Mouse (Mus musculus) frontal cortex, postnatal 36 days (tissue): ENCODE data around the gene Trim44.

Source experiments
- DNase-seq, 2 experiments: peaks; one replicate each; pipeline ENCODE4 v3.0.0; 2022; ENCODE audit warnings: low spot score in 2 of 2

The Trim44 gene

DNA sequence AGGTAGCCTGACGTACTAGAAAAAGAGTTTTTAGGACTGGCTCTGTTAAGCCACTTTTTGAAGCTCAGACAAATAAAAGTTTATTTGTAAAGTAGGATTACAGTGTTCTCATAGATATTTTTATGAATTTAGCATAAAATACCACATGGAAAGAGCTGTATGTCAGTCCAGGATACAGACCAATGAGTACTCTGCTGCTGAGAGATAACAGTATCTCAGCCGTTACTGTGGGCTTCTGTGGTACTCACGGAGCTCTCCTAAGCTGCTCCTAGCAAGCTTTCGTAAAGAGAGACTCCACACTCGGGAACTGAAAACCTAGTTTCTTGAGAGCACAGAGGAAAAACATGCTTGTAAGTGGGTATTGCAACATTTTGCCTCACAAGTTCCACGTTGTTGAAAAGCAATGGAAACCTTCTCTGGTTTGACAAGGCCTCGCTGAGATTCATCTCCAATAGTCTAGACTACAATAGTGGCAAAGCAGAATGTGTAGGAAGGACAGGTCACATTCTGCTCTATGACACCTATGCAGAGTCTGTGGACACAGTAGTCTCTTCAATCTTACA, 41.6 kb downstream of the Trim44 start:
- no peak for DNase-seq

DNA sequence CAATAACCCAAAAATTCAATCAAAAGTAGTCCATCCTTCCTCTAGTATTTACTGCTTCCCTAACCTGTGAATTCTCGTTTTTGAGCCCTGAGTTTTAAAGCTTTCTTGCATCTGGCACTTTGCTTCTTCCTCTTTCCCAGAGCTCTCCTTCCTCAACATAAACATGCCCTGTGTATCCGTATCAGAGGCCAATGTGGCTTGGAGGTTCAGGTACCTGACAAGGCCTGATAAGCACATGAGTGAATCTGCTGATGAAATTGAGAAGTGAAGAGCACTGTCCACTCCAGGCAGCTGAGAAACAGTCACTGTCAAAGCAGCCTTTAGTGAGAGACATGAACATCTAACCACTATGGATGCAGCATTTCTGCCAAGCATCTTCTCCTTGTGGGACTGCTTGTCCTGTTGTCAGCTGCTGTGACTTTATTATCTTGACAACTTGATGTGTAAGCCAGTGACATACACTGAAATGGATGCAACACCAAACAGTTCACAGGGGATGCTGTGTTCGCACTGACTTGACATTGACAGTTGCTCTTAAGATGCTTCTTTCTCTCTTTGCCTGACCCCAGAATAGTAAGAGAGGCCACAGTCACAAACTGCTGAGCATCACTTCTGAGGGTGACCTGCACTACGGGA, 42.9 kb downstream of the Trim44 start:
- DNase-seq, result no peak

DNA sequence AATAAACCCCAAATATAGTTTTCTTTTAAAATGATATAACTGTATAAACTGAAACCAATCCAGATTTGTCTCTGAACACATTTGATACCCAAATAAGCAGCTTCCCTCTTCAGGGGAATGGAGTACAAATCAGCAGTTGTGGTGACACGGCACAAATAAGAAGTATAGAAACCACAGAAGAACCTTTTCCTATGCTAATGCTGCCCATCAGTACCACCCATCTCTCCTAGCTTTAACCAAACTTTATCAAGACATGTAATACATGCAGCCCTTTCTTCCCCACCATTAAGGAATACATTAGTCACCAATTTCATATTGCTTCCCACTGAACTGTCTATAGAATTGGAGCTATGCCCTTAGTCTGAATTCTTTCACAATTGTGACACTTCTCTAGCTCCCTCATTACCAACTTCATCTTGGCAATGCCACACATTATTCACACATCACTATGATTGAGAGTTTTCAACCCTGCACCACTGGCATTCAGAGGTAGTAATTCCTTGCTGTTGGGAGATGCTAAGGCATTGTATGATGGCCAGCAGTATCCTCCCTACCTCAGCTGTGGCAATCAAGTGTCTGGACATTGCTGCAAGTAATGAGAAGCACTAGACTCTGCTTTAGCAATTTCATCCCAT, 44.6 kb downstream of the Trim44 start:
- no peak for DNase-seq

DNA sequence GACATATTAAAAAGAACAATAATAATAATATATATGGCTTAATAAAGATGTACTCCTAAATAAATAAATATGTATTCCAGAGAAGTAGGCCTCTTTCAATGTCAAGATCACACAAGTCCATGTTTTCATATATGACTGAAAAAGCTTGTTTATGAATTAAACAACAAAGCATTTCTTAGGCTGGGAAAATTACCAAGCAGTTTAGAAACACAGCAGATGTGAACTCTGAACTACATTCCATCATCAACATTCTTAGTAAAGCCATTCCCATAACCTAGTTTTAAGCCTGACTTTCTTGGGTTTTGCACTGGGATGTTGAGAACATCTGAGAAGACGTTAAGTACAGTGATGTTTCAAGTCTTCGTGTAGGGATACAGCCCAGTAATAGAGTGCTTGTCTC, 45.4 kb downstream of the Trim44 start:
- no peak for DNase-seq

DNA sequence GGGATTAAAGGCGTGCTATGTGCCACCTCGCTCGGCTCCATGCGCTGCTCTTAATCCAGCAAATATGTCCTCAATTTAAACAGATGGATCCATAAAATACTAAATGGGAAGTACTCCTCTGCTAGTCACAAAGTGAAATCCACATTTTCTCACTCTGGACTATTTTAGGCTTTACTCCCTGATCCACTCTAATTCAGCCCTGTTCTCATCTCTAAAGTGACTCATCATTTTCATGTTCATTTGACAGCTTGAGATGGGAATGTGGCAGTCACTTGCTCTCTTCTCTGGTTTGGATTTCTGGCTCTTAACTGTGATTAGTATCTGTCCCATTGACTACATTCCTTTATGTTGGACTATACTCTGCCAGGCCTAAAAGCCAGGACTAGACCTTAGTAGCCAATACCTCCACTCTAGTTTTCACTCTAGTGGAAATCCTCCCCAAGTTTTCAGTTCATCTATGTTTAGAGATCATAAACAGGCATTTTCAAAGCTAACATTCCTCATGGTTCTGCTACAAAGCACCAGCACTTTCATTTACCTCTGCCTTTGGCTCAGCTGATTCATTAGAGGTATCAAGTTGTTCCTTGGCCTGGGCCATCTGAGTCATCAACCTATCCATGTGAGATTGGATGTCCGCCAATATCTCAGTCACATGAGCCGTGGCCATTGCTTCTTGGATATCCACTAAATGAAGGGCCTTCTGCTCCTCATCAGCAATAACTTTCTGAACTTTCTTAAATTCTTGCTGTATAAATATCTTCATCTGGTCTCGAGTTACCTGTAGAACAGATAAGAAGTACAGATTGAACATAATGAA, 50.5 kb downstream of the Trim44 start:
- DNase-seq, result no peak

DNA sequence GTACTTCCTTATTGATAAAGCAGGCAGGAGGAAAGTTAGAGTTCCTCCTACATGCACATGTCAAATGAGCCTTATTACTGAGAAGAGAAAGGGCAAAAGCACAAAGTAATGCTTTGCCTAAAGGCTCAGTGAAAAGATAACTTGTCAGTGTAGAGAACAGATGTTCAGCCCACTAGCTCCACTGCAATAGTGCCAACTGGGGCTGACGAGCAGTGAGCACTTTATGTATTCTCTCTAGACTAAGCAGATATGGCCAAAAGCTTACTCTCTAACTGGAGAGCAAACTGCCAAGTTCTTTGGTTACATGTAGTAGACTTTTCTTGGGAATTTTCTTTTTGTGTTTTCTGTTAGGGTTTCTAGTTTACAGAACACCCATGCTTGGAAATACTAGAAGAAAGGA, 53.6 kb downstream of the Trim44 start:
- no peak for DNase-seq

DNA sequence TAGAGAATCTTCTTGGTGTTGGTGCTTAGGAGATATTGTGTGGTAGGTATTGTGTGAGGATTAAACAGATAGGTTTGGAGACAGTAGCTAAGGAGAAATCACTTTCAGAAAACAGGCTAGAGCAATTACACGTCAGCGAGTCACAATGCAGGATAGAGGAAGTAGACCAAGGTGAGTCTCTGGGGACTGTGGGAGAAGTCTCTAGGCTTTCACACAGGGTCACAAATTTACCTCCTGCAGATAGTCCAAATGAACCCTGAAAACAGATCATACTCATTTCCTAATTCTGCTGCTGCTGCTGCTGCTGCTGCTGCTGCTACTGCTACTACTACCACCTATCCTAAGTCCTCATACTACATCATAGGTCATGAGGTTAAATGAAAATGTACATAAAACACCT, 66.2 kb downstream of the Trim44 start:
- DNase-seq, result no peak

DNA sequence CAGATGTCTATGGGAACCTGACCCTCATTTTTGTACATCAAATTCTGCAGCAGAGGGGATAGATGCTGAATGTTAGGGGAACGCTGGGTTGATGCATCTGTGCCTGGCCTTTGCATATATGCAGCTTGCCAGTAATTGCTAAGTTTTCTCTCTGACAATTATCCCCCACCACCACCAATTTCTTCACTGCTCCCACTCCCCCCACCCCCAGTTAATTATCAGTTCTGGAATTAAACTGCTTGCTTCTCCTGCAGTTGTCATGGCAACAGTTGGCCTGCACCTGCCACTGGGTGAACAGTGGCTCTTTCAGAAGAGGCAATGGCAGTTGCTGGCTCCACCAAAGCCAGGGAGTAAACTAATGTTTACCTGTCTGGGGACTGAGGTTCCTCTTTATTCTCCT, 70.8 kb downstream of the Trim44 start:
- DNase-seq, result no peak

DNA sequence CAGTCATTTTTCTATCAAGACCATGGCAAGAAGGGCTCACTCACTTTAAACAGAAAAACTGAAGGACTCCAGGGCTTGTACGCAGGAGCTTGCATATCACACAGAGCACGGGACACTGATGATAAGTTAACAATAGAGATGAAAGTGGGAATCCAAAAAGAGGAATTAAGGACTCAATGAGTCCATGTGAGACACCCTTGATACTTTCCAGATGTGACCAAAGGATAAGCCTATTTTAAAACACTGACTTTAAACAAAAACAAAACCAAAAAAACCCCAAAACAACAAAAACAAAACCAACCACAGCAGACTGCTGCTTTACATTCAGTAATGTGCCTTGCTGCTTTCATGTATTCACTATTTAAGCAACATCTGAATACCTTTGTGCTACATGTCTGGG, 75.7 kb downstream of the Trim44 start:
- no peak for DNase-seq

DNA sequence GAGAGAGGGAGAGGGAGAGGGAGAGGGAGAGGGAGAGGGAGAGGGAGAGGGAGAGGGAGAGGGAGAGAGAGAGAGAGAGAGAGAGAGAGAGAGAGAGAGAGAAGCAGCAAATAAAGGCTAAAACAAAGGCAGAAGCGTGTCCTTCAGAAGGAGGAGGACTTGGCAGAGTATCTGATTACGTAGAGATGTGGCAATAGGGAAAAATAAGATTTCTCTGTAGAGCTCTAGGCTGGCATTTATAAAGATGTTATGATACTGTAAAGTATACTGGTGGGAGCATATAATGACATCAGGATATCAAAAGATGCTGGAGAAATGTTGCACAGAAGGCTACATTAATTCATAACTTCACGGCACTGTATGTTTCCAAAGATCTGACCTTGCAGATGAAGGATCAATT, 76.5 kb downstream of the Trim44 start:
- DNase-seq, result no peak

DNA sequence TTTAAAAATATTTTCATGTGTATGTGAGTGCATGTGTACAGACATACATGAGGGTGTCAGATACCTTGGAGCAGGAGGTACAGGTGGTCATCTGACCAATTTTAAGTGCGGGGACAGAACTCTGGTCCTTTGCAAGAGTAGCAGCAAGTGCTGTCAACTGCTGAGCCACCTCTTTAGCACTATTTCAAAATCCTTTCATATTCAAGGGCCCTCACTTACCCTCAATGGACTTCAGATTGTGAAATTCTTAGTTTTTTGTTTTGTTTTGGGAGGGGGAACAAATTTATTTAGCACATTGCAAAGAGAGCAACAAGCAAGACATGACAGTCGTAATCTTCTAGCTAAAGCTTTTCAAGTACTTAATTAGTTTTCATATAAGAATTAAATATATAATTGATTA, 81.7 kb downstream of the Trim44 start:
- DNase-seq, result no peak

DNA sequence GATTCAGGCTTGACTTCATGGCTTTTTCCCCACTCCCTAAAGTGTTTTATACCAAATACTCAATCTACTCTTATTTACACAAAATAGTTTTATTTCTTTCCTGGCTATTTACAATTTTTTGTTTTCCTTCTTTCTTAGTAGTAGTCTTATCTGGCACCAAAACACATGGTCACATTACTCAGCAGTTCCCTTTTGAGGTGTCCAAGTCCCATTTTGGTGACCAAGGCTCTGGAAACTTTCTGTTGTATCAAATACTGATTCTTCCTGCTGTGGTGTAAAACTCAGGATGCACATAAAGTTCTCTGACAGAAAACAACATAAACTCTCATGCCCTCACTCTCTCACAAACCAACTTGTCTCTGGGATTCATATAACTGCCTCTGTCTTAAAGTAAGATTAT, 83.3 kb downstream of the Trim44 start:
- DNase-seq, result no peak

DNA sequence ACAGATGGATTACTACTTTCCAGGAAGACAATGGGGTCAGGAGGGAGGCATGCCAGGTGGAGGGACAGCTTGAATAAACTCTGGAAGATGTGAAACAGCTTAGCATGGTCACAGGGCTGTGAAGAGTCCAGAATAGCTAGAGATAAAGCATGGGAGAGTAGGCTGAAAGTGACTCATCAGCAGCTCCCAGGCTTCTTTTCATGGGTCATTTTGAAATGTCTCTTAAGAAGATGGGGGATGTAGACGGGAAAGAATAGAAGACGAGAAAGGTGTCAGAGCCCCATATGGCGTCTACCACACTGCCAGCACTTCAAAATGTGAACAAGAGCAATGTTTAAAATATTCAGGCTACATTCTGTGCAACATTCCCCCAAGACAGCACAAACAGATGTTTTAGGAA, 91.1 kb downstream of the Trim44 start:
- DNase-seq, result peak; percentile 61 to 78

DNA sequence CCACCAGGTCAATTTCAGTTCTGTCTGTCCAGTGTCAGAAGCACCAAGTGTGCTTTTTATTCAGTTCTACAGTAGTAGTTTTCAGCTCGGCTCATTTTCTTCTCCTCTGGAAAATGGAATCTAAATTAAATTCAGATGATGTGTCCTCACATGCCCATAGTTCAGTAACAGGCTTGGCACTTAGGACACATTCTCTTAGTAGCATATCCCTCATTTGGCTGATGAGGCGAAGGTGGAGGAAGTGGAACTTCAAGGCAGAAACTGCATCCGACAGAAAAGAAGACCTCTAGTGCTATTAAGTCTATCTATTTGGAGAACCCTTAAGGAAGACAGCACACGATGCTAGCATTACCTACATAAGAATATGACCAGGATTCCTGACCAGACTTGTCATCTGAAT, 92.5 kb downstream of the Trim44 start:
- no peak for DNase-seq

DNA sequence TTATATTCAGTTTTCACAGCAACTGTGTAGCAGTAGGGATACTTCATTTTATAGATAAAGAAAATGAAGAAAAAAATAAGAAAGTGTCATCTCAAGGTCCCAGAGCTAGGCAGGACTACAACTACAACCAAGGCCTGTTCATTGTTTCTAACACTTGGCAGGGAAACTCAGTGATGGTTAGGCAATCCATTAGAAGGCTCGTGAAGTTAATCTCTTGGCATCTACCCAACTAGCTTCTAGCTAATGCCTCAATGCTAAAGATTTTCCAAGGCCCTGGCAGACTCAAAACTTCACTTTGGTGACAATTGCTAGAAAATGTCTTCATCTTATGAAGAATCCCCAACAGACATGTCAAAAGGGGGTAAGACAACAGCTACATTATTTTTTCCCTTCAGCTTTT, 93.0 kb downstream of the Trim44 start:
- no peak for DNase-seq

DNA sequence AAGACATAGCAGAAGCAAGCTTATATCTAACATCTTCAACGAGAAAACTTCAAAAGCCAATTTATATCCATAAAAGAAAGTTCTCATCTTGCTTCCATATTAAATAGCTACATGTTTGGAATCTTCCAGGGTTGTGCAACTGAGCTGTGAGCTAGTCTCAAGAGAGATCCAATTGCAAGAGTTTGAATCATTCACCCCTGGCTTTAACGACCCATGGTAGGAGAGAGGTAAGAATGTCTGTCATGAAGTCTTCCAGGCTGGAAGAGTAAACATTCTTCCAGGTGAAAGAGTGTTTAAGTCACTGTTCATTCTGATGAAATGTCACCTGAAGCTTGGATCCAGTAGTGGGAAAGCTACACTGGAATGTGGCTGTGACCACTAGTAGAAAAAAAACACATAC, 93.6 kb downstream of the Trim44 start:
- no peak for DNase-seq

DNA sequence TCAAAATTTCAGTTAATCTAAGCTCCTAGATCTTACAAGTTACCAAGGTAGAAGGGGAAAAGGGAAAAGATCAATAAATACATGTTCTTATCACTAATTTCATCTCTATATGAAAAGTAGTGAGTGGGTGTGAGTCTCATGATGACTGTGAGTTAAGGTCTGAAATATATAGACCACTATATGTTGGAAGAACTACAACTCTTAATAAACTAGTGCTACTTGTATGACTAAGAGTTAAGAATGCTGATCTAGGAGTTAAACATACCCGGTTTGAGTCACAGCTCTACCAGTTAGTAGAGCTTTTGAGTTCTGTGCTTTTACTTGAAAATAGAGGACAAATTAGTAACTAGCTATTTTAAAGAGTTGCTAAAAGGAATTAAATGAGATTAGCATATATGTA, 94.7 kb downstream of the Trim44 start:
- no peak for DNase-seq

DNA sequence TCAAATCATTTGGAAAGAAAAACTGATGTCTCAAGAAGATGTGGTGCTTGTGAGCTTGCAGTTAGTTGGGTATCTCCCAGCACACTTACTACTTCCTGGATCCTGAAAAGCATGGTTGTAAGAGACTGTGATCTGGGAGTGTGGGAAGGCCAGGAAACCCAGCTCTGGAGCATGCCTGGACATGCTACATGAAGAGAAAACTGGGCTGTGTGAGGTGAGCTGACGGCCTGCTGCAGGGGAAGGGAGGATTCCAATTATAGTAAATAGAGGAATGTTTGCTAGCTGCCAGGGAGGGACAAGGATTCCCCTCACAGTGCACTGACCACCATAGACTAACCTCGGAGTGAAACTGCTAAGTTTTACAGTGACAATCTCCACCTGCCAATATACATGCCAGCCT, 104.4 kb downstream of the Trim44 start:
- no peak for DNase-seq

DNA sequence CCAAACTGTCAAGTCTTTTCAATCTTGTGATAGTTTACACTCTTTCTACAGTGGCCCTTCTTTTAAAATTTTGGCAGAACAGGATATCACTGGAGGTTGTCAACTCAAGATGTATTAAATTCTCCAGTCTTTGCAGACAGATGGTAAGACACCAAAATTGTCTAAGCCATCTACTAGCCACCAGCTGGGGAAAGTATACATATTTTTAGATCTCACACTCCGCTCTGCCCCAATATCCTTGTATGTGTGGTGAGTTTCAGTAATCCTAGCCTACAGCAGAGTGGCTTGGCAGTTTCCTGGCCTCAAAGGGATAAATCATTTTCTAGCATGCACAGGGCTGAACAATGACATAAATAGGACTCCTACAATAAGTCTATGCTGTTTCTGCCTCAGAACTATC, 105.1 kb downstream of the Trim44 start:
- DNase-seq, result peak in 1 of 2 experiments; percentile 54

DNA sequence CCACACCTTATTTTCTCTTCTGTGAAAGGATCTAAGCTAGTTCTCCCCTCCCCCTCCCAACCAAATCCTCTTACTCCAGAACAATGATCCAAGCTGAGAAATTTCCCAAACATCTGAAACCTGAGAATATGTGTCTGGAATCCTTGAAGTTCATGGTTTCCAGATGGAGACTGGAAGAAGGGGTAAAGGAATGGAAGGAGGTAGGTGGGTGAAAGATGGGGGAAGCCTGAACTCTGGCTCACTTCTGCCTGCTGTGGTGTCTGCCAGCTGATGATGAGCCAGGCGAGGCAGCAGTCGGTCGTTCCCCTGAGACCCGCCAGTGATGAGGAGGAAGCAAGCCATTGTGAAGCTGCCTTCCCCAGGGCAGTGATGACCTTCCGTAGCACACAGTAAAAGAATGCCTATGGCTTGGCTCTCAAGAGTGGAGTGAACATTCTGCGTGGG, 112.8 kb downstream of the Trim44 start:
- DNase-seq, result no peak

DNA sequence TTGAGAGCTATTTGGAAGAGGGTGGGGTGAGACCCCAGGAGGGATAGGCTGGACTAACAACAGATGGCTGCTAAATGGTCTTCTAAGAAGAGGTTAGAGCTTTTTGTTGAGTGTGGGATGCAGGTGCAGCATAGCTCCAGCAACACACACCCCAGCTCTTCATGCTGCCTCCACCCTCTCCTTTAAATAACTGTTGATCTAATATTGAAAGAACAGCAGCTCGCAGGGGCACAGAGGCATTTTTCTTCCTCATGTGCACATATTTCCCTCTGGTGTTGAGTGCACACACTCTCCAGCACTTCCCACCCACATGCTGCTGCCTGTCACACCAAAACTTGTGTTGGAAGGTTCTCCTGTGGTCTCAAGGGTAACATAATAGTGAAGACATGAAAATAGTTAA, 114.4 kb downstream of the Trim44 start:
- no peak for DNase-seq

DNA sequence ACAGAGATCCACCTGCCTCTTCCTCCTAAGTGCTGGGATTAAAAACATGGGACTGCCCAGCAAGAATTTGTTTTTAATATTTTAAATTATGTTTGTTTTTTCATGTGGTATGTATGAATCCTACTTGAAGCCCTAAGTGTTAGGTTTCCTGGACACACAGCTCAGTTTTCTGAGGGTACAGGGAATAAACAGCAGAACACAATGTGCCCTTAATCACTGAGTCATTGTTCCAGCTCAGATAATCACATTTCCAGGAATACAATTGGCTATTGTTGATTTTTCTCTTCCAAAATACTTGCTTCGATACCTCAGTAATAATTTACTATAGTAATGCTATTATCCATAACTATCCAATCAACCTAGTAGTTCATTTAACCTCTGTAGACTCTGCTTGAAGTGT, 115.6 kb downstream of the Trim44 start:
- DNase-seq, result no peak

DNA sequence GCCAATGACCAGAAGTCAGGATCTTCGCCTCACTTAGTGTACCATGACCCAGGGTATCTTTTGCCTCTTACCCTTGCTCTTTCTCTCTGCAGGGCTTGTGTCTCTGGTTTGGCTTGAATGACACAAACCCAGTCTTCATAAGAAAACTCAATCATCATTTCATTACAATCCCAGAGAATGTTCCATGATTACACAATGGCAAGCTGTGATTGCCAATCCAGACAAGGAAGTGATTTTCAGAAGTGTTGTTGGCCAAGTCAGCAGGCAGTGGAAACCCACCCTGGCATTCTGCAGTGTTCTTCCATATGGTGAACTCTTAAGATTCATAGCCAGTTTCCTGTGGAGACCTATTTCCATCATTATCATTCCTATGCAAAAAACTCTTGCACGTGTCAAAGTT, 116.1 kb downstream of the Trim44 start:
- DNase-seq, result no peak
